Mouse (Mus musculus) 3T3-L1 (cell line): ENCODE measurements around the gene Vmn2r35.
"Not testable (repeated sequence)": the region's sequence is repeated elsewhere in the genome, so short reads cannot be mapped to it uniquely, and the experiment has no call there.

Source experiments
- DNase-seq: peaks from one replicate; pipeline ENCODE4 v3.0.0-alpha.2; 2015; ENCODE audit warnings: low read depth, low spot score

Gene Vmn2r35

GRCm38 (mm10) chr7:7819767-7820166 is at the start of gene Vmn2r35:
Gene Vmn2r35, minus strand, starts transcription at chr7:7819867.
- DNase-seq, result not testable (repeated sequence)

GRCm38 (mm10) chr7:7794196-7794595 is 25.5 kb downstream of the Vmn2r35 start:
- DNase-seq, result not testable (repeated sequence)
